Mouse (Mus musculus) left cerebral cortex, postnatal 36 days (tissue): ENCODE results near the gene Pllp. TPM values are rescaled to one million over a fixed set of nuclear protein-coding genes. Genes with fewer than 3 reads are reported as not detected.
A peak's percentile ranks its signal among the peaks of the same experiment; 100 is the strongest.

Experiments used
- DNase-seq, 2 experiments: peaks; one replicate each; pipeline ENCODE4 v3.0.0; 2021 to 2022; ENCODE audit warnings: low spot score in 2 of 2, mixed read lengths in 1 of 2
- intact Hi-C: fragments of 180-260 bp; cut with DNase I; formaldehyde crosslinking; loops from one replicate; pipeline ENCODE4 v1.15.1; 2025
- total RNA-seq, 2 experiments: library from RNA; stranded (reverse); gene quantifications; 2 replicates each; pipeline ENCODE4 v1.2.3; 2021

Pllp gene
- total RNA-seq, 2 experiments from 2014 or later: 29.0 to 58.2 TPM

- intact Hi-C loops: no loop called here
- peak; percentile 92 to 93 for DNase-seq
Observed at GRCm38 (mm10) chr8:94666456-94667308, 29.4 kb downstream of the Pllp start, which contains the start of gene Arl2bp. TSS of gene Arl2bp (plus strand) at chr8:94666600.

- no peak for DNase-seq
- intact Hi-C loops: no loop called here
Observed at GRCm38 (mm10) chr8:94664722-94665121, 31.4 kb downstream of the Pllp start.

DNA sequence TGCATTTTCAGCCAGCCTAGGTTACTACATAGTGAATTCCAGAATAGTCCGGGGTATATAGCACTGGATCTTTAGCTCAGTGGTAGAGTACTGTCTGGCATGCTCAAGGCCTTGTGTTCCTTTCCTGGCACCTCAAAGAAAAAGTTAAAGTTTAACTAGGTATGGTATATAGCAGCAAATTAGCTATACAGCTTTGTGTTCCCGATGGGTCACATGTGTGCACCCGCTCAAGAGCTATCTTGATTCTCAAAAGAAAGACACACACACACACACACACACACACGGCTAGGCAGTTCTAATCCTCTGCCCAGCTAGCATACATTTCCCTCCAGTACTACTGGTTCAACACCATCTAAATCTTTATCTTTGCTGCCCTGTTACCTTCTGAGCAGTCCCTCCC is 35.7 kb downstream of the Pllp start:
- intact Hi-C loops: no loop called here
- no peak for DNase-seq

DNA sequence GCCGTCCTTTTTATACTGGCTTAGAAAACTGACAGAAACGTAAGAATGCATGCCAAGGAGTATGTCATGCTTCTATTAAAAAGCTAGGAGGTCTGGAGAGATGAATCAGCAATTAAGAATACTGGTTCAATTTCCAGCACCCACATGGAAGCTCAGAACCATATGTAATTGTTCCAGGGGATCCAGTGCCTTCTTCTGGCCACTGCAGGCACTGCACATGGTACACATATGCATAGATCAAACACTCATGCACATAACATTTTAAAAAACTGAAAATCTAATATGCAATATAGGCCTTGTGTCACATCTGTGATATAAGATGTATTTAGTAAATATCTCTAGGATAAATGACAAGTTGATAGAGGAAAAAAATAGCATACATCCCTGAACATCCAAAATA is 38.0 kb downstream of the Pllp start:
- no peak for DNase-seq
- intact Hi-C loops: no loop called here

DNA sequence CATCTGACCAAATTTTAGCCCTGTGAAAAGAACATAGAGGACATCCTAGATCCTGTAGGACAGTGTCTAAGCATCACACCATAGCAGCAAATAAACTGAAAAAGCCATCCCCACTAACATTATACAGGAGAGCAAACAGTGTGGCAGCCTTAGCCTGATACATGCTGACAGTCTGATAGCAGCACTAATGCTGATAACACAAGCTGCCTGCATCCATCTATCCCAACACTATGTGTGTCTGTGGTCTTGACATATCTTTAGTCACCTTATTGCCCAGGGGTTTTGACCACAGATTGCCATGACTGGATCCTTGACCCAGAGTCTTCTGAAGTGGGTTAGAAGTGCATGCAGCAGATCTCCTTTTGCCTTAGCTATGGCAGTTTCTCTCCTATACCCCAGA is 41.1 kb downstream of the Pllp start:
- DNase-seq: no peak
- intact Hi-C loops: no loop called here

DNA sequence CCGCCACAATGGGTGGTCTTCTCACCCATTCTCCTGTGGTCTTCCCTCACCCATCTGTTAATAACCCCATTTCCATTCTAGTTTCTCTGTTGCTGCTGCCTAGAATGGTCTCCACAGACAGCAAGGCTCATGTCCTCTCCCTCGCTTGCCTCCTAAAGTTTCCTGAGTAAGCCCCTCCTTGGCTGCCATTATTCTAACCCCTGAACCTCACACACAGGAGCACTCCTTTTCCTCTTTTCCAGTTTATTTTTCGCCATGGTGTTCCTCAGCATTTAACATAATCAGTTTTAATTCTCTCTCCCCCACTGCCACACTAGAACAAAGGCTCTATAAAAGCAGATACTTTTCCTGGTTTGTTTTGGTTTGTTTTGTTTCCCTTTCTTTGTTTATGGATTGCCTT is 43.1 kb downstream of the Pllp start:
- intact Hi-C loops: no loop called here

GRCm38 (mm10) chr8:94649496-94649895 is 46.6 kb downstream of the Pllp start:
- DNase-seq: no peak
- intact Hi-C loops: no loop called here

More for the DNA sequence above, 43.1 kb downstream of the Pllp start:
- no peak for DNase-seq

DNA sequence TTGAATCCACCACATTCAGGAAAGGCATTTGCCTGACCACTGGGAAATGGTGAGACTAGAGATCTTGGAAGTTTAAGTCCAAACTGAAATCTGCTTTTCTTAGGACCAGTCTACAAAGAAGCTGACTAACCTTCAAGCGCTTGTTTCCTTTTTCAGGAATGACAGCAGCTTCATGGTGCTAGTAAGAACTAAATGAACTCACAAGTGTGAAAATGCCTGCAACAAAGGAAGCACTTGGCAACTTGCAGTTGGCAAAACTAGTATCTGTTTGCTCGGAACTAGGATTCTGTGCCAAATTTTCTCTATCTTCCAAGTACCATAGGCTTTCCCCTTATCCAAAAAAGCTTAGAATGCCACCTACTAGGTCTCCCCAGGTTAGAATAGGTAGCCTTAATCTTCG is 49.9 kb downstream of the Pllp start:
- no peak for DNase-seq
- intact Hi-C loops: no loop called here

DNA sequence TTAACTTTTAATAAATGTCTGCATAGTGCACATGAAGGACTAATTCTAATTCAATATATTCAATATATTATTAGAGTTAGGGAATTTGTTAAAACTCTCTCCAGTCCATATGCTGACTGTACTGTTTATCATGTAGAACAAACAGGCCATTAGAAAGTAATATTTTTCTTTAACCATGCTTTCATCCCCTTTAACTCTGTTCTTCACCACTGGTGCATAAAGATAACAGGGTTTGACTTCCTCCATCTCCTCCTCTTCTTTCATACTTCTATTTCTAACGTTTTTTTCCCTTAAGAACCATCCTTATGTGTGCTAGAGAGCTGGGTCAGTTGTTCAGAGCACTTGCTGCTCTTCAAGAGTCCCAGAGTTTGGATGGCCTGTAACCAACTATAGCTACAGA is 50.9 kb downstream of the Pllp start:
- intact Hi-C loops: no loop called here
- DNase-seq: no peak

DNA sequence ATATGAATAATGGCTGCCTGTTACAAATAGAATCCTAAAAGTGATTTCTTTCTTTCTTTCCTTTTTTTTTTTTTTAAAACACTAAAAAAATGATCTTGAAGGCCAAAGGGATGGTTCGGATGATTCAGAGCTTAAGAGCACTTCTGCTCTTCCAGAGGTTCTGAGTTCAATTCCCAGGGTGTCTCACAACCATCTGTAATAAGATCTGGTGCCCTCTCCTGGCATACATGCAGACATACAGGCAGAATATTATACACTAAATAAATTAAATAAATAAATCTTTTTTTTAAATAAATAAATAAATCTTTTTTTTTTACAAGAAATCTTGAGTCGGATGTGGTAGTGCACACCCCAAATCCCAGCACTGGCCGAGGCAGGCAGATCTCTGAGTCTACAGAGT is 54.1 kb downstream of the Pllp start:
- DNase-seq: no peak
- intact Hi-C loops: no loop called here

DNA sequence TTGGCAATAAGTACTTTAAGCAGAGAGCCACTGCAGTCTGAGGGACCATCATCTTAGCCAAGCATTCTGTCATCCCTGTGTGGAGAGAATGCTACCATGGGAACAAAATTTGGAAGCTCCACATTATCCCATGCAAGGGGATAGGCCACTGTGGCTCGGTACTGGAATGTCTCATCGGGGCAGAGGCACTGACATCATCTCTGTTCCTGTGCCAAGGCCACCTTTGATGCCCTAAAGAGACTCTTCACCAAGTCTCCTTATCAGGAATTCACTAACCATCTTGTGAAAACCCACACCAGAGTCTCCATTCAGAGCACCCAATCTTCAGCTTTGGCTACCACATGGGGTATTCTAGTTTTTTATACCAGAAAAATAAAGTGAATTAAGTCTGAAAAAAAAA is 54.9 kb downstream of the Pllp start:
- DNase-seq: no peak
- intact Hi-C loops: no loop called here

- no peak for DNase-seq
- intact Hi-C loops: no loop called here
Observed at GRCm38 (mm10) chr8:94634211-94634610, 61.9 kb downstream of the Pllp start.

DNA sequence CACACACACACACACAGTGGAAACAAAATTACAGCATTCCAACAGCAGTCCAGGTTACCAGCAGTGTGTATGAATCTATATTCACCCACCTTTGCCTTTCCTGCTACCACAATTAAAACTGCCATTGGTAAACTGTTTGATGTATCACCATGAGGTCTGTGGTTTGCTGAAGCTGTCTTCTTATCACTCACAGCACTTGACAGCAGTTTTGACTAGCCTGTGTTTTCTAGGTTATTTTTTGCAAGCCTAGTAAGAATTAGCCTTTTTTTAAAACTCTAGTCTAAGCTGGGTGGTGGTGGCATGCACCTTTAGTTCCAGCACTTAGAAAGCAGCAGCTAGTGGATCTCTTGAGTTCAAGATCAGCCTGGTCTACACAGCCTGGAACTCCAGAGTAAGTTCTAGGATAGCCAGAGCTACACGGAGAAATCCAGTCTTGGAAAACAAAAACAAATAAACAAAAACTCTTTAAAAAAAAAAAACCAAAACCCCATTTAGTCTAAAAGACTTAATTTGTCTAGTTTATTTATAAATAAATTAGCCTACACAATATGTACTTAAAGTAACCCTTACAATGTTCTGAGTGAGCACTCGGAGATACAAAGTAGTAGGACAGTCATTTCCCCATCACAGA is 62.4 kb downstream of the Pllp start:
- no peak for DNase-seq
- intact Hi-C loops: no loop called here

Other genes with a start within 250 kb of the Pllp start
- gene Cpne2, start 163.3 kb downstream of the Pllp start, total RNA-seq: 10 to 100 TPM; 18.0 to 24.7 TPM
- 10 to 100 TPM; 24.8 to 30.0 TPM for gene Rspry1, start 94.3 kb downstream of the Pllp start, total RNA-seq
- gene Fam192a, start 94.3 kb downstream of the Pllp start, total RNA-seq: 10 to 100 TPM; 45.3 to 45.6 TPM
- gene Arl2bp, start 29.7 kb downstream of the Pllp start, total RNA-seq: 100 to 1,000 TPM; 153 to 159 TPM
- under 1 TPM in 1 of 2 experiments, not detected in 1; 0.17 TPM for gene Ccl22, start 49.3 kb upstream of the Pllp start, total RNA-seq
- gene Cx3cl1, start 75.7 kb upstream of the Pllp start, total RNA-seq: 100 to 1,000 TPM; 622 to 723 TPM
- 10 to 100 TPM; 10.7 to 12.0 TPM for gene Ccl17, start 114.2 kb upstream of the Pllp start, total RNA-seq
- 10 to 100 TPM; 89.3 to 92.6 TPM for gene Coq9, start 142.0 kb upstream of the Pllp start, total RNA-seq
- 10 to 100 TPM; 67.6 to 73.5 TPM for gene Ciapin1, start 142.1 kb upstream of the Pllp start, total RNA-seq
- gene Polr2c, start 161.2 kb upstream of the Pllp start, total RNA-seq: 10 to 100 TPM; 67.1 to 72.7 TPM
- gene Dok4, start 180.1 kb upstream of the Pllp start, total RNA-seq: 10 to 100 TPM; 20.0 to 22.3 TPM
- gene Ccdc102a, start 221.8 kb upstream of the Pllp start, total RNA-seq: 1 to 10 TPM; 1.8 to 1.9 TPM
- not detected for gene Adgrg5, start 227.4 kb upstream of the Pllp start, total RNA-seq